Mouse (Mus musculus) olfactory bulb, adult 2 months (tissue): ENCODE data around the gene Phc2.

Source experiments
- CTCF ChIP-seq: fragments of 200-500 bp; IDR thresholded peaks from 2 replicates; pipeline ENCODE4 v1.5.1; 2012; ENCODE audit warnings: low read depth, mild to moderate bottlenecking, low read length, moderate library complexity; ENCODE audit not compliant: insufficient read depth
- POLR2A ChIP-seq: fragments of 200-500 bp; IDR thresholded peaks from 2 replicates; pipeline ENCODE4 v1.6.1; 2012; ENCODE audit warnings: mild to moderate bottlenecking, low read depth, low read length, moderate library complexity; ENCODE audit not compliant: insufficient read depth

DNA sequence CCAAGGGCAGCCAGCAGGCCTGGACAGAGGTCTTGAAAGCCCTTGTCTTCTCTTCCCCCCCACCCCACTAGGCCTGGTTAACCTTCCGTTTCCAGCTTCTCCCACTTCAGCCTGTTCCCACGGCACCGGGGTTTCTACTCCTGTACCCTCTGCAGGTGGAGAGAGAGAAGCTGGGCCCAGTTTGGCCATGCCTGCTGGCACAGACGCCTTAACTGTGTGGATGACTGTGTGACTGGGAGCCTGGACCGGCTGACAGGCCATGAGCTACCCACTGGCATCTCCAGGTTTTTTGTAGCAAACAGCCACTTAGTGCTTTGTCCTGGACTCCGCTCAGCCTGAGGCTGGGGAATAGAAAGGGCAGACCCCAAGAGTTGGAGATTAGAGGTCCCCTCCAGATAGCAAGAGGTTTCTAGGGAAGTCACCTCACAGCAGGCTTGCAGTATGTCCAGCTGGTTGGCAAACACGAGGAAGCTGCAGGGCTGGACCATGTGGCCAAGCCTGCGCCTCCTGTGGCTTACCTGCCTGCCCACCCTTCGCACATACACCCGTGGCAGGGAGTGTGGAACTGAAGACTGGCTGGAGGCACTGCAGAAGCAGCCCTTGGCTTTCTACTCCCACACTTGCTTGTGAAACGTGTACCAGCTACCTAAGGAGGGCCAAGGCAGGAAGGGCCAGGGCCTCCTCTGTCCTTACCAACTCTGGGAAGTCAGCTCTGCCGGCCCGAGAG is 97.7 kb downstream of the Phc2 start:
- no peak for TF ChIP-seq POLR2A
- TF ChIP-seq CTCF: no peak
